Mouse (Mus musculus) spleen, adult 2 months (tissue): ENCODE results near the gene Lpar5.

ENCODE experiments used
- CTCF ChIP-seq: fragments of 200-500 bp; IDR thresholded peaks from 2 replicates; pipeline ENCODE4 v1.5.1; 2011; ENCODE audit warnings: mild to moderate bottlenecking, inconsistent platforms; ENCODE audit not compliant: insufficient read depth, insufficient read length, insufficient replicate concordance; ENCODE audit errors: extremely low read depth
- POLR2A ChIP-seq: fragments of 200-500 bp; IDR thresholded peaks from 2 replicates; pipeline ENCODE4 v1.6.1; 2011; ENCODE audit warnings: low read depth, low read length, inconsistent platforms

DNA sequence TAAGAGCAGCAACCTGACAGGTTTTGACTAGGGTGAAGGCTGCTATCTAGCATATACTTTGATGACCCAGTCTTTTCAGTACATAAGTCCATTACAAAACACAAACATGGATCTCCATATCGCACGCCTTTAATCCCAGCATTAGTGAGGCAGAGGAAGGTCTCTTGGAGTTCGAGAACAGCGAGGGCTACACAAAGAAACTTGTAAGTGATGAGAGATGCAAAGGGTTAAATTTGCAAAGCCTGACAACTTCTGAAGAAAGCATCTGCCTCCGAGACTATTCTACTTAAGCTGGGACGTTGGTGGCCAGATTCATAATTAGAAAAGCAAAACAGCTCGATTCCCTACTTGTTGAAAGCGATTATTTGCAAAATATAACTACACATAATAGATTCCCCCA, 28.6 kb upstream of the Lpar5 start:
- no peak for TF ChIP-seq POLR2A
- TF ChIP-seq CTCF = no peak
